Mouse (Mus musculus) CD8-positive naive resting alpha-beta T cell, adult 2 months (primary cell): Measurements from ENCODE around the gene Kansl1l.
A peak's percentile ranks its signal among the peaks of the same experiment; 100 is the strongest.
"Not testable (repeated sequence)": the region's sequence is repeated elsewhere in the genome, so short reads cannot be mapped to it uniquely, and the experiment has no call there.

ENCODE experiments used
- DNase-seq, 2 experiments: peaks; one replicate each; pipeline ENCODE4 v3.0.0; 2022; ENCODE audit warnings: low read depth in 2 of 2, low spot score in 2 of 2

Kansl1l gene

GRCm38 (mm10) chr1:66700693-66701575, 116.4 kb downstream of the Kansl1l start, which contains the start of gene Rpe:
Gene Rpe, plus strand, starts transcription at chr1:66700831.
- DNase-seq = peak; percentile 86 to 87

- no peak for DNase-seq
These were observed 117.1 kb downstream of the Kansl1l start for GRCm38 (mm10) chr1:66700149-66700692.

- not testable (repeated sequence) for DNase-seq
These were observed 117.7 kb downstream of the Kansl1l start for GRCm38 (mm10) chr1:66699630-66700029.

GRCm38 (mm10) chr1:66695296-66695695, 122.1 kb downstream of the Kansl1l start:
- no peak for DNase-seq

GRCm38 (mm10) chr1:66694266-66694665, 123.1 kb downstream of the Kansl1l start:
- no peak for DNase-seq

- DNase-seq = no peak
These were observed 124.5 kb downstream of the Kansl1l start for GRCm38 (mm10) chr1:66692780-66693392.

GRCm38 (mm10) chr1:66692308-66692707, 125.1 kb downstream of the Kansl1l start:
- DNase-seq = no peak

GRCm38 (mm10) chr1:66691772-66692171, 125.6 kb downstream of the Kansl1l start:
- DNase-seq = no peak

GRCm38 (mm10) chr1:66682974-66683373, 134.4 kb downstream of the Kansl1l start:
- DNase-seq = no peak

- no peak for DNase-seq
These were observed 138.7 kb downstream of the Kansl1l start for GRCm38 (mm10) chr1:66678662-66679061.

GRCm38 (mm10) chr1:66677928-66678327, 139.4 kb downstream of the Kansl1l start:
- DNase-seq = no peak

- no peak for DNase-seq
These were observed 144.6 kb downstream of the Kansl1l start for GRCm38 (mm10) chr1:66672812-66673211.

GRCm38 (mm10) chr1:66671475-66671874, 145.9 kb downstream of the Kansl1l start:
- no peak for DNase-seq
